Mouse (Mus musculus) lung, postnatal 0 days (tissue): ENCODE results near the gene Ankrd55. TPM values are rescaled to one million over a fixed set of nuclear protein-coding genes. Genes with fewer than 3 reads are reported as not detected.
A peak's percentile ranks its signal among the peaks of the same experiment; 100 is the strongest.

Experiments
- ATAC-seq: fragments of 200-750 bp; cut with Nextera tagmentation; 2 replicates; pipeline ENCODE4 v1.8.0; 2017; ENCODE audit warnings: moderate library complexity
- DNase-seq: peaks from one replicate; pipeline ENCODE4 v3.0.0-alpha.2; 2016; ENCODE audit warnings: low spot score
- H3K27ac ChIP-seq: fragments of 300-500 bp; sonication (generic); 2 replicates; pipeline ENCODE4 v1.5.1; 2014; ENCODE audit warnings: antibody characterized with exemption, mild to moderate bottlenecking, low read length, mixed read lengths
- H3K27me3 ChIP-seq: fragments of 300-500 bp; sonication (generic); replicated peaks from 2 replicates; pipeline ENCODE4 v1.6.1; 2014; ENCODE audit warnings: low read length, mixed read lengths; ENCODE audit not compliant: insufficient read depth
- H3K36me3 ChIP-seq: fragments of 300-500 bp; sonication (generic); 2 replicates; pipeline ENCODE4 v1.6.1; 2014; ENCODE audit warnings: low read length, mixed read lengths; ENCODE audit not compliant: insufficient read depth
- H3K4me1 ChIP-seq: fragments of 300-500 bp; sonication (generic); 2 replicates; pipeline ENCODE4 v1.6.1; 2014; ENCODE audit warnings: antibody characterized with exemption, low read depth, low read length, mixed read lengths; ENCODE audit not compliant: insufficient read depth
- H3K4me2 ChIP-seq: fragments of 300-500 bp; sonication (generic); replicated peaks from 2 replicates; pipeline ENCODE4 v1.6.1; 2014; ENCODE audit warnings: low read depth, mild to moderate bottlenecking, low read length, moderate library complexity, mixed read lengths
- H3K4me3 ChIP-seq: fragments of 300-500 bp; sonication (generic); 2 replicates; pipeline ENCODE4 v1.5.1; 2014; ENCODE audit warnings: low read depth, low read length
- H3K9ac ChIP-seq: fragments of 300-500 bp; sonication (generic); replicated peaks from 2 replicates; pipeline ENCODE4 v1.6.1; 2014; ENCODE audit warnings: low read depth, mild to moderate bottlenecking
- H3K9me3 ChIP-seq: fragments of 300-500 bp; sonication (generic); 2 replicates; pipeline ENCODE4 v1.6.1; 2016; ENCODE audit warnings: low read length, mixed read lengths
- CTCF ChIP-seq: IDR thresholded peaks from 2 replicates; pipeline ENCODE4 v1.5.1; 2016; ENCODE audit warnings: antibody characterized with exemption, mild to moderate bottlenecking
- EP300 ChIP-seq: IDR thresholded peaks from 2 replicates; pipeline ENCODE4 v1.6.1; 2016; ENCODE audit warnings: antibody characterized with exemption, mild to moderate bottlenecking, control low read depth
- WGBS: fragments of 180-500 bp; shearing (Covaris S2); extraction: QIAGEN DNeasy Blood & Tissue Kit; methylation state at CpG from one replicate; pipeline ENCODE4 v1.1.7; 2014; 5-methylcytosine and 5-hydroxymethylcytosine counted together
- polyA plus RNA-seq: library from polyadenylated mRNA; unstranded; fragments of >200 nt; fragmentation: Nextera tagmentation; extraction: Ambion mirVana; gene quantifications from 2 replicates; pipeline ENCODE4 v1.2.1, GENCODE M21; 2015

Ankrd55 gene
- polyA plus RNA-seq, 1 experiment from 2014 or later, result 0.23 TPM

- H3K4me1 ChIP-seq, result 0 out of 2 replicates have a peak, but pooled peaks cover 3% of the 10 kb centered on the region
- ATAC-seq (no peak), DNase-seq (no peak)
- no peaks in the 10 kb centered on the region for H3K36me3 ChIP-seq
- H3K9me3 ChIP-seq, result no peaks in the 10 kb centered on the region
- 100% methylated on average over 1 of the region's 1 CpGs for WGBS
- no peak overlapping the region for H3K4me2 ChIP-seq
- no peak overlapping the region for H3K4me3 ChIP-seq
- H3K9ac ChIP-seq, result no peak overlapping the region
- TF ChIP-seq CTCF (no peak), EP300 (no peak)
- no peak overlapping the region for H3K27ac ChIP-seq
- H3K27me3 ChIP-seq, result no peaks in the 10 kb centered on the region
Measured at GRCm38 (mm10) chr13:112348250-112348649, 60.0 kb downstream of the Ankrd55 start.

- no peak overlapping the region for H3K4me2 ChIP-seq
Measured at GRCm38 (mm10) chr13:112348896-112349484, 60.7 kb downstream of the Ankrd55 start.

GRCm38 (mm10) chr13:112349500-112349899 is 61.2 kb downstream of the Ankrd55 start:
- no peak for TF ChIP-seq CTCF
- no peak for TF ChIP-seq EP300
- Histone ChIP-seq H3K4me3 (no peak overlapping the region), H3K36me3 (no peaks in the 10 kb centered on the region), H3K9ac (no peak overlapping the region), H3K4me2 (no peak overlapping the region), H3K4me1 (peaks cover 7% of the 10 kb centered on the region; the same call in 1 of the 2 replicates), H3K9me3 (no peaks in the 10 kb centered on the region), H3K27me3 (no peaks in the 10 kb centered on the region), H3K27ac (no peak overlapping the region)
- WGBS, result 88% methylated on average over 7 of the region's 7 CpGs
- DNase-seq, result no peak
- no peak for ATAC-seq

More at GRCm38 (mm10) chr13:112348896-112349484, 60.7 kb downstream of the Ankrd55 start:
- DNase-seq (no peak), ATAC-seq (no peak)
- Histone ChIP-seq H3K27ac (no peak overlapping the region), H3K27me3 (no peaks in the 10 kb centered on the region), H3K9ac (no peak overlapping the region), H3K4me1 (peaks cover 9% of the 10 kb centered on the region; the same call in 1 of the 2 replicates), H3K9me3 (no peaks in the 10 kb centered on the region), H3K4me3 (no peak overlapping the region), H3K36me3 (no peaks in the 10 kb centered on the region)
- TF ChIP-seq CTCF, result no peak
- no peak for TF ChIP-seq EP300
- WGBS, result 90% methylated on average over 14 of the region's 14 CpGs

GRCm38 (mm10) chr13:112351943-112352342 is 63.7 kb downstream of the Ankrd55 start:
- Histone ChIP-seq H3K9ac (no peak overlapping the region), H3K4me1 (peaks cover 7% of the 10 kb centered on the region; the same call in 1 of the 2 replicates), H3K36me3 (no peaks in the 10 kb centered on the region), H3K4me2 (no peak overlapping the region), H3K27ac (no peak overlapping the region), H3K27me3 (no peaks in the 10 kb centered on the region), H3K4me3 (no peak overlapping the region), H3K9me3 (no peaks in the 10 kb centered on the region)
- ATAC-seq (peak; percentile 70), DNase-seq (peak; percentile 29)
- 35% methylated on average over 8 of the region's 8 CpGs for WGBS
- TF ChIP-seq EP300 (peak; percentile 59; the same call in 1 of the 2 replicates), CTCF (no peak)

GRCm38 (mm10) chr13:112354109-112354867 is 66.0 kb downstream of the Ankrd55 start:
- 39% methylated on average over 6 of the region's 6 CpGs for WGBS
- H3K4me3 ChIP-seq, result no peak overlapping the region
- no peak for TF ChIP-seq CTCF
- no peak for TF ChIP-seq EP300
- H3K9ac ChIP-seq, result no peak overlapping the region
- no peak overlapping the region for H3K27ac ChIP-seq
- peaks cover 7% of the 10 kb centered on the region; the same call in 1 of the 2 replicates for H3K4me1 ChIP-seq
- H3K4me2 ChIP-seq, result no peak overlapping the region
- ATAC-seq (peak; percentile 33; the same call in 1 of the 2 replicates), DNase-seq (peak; percentile 45)
- H3K27me3 ChIP-seq, result no peaks in the 10 kb centered on the region
- H3K9me3 ChIP-seq, result no peaks in the 10 kb centered on the region
- H3K36me3 ChIP-seq, result no peaks in the 10 kb centered on the region

- H3K4me3 ChIP-seq, result no peak overlapping the region
- H3K4me2 ChIP-seq, result no peak overlapping the region
- ATAC-seq (no peak), DNase-seq (no peak)
- H3K27me3 ChIP-seq, result no peaks in the 10 kb centered on the region
- H3K27ac ChIP-seq, result no peak overlapping the region
- no peaks in the 10 kb centered on the region for H3K36me3 ChIP-seq
- WGBS, result 78% methylated on average over 10 of the region's 10 CpGs
- H3K9ac ChIP-seq, result no peak overlapping the region
- TF ChIP-seq CTCF (no peak), EP300 (no peak)
- H3K4me1 ChIP-seq, result peaks cover 7% of the 10 kb centered on the region; the same call in 1 of the 2 replicates
- no peaks in the 10 kb centered on the region for H3K9me3 ChIP-seq
Measured at GRCm38 (mm10) chr13:112354958-112355357, 66.7 kb downstream of the Ankrd55 start.
